Mouse (Mus musculus) Muller cell, postnatal 12 days (primary cell): ENCODE measurements at regions not wholly inside any gene's neighbourhood (a gene's known extent, or its start where the extent isn't known, plus 50 kb on each side); places are given as distances from the start of the nearest gene placed in this dataset.
A peak's percentile ranks its signal among the peaks of the same experiment; 100 is the strongest.

Source experiments
- DNase-seq: peaks from one replicate; pipeline ENCODE4 v3.0.0-alpha.2; 2015; ENCODE audit errors: inconsistent ontology term

DNA sequence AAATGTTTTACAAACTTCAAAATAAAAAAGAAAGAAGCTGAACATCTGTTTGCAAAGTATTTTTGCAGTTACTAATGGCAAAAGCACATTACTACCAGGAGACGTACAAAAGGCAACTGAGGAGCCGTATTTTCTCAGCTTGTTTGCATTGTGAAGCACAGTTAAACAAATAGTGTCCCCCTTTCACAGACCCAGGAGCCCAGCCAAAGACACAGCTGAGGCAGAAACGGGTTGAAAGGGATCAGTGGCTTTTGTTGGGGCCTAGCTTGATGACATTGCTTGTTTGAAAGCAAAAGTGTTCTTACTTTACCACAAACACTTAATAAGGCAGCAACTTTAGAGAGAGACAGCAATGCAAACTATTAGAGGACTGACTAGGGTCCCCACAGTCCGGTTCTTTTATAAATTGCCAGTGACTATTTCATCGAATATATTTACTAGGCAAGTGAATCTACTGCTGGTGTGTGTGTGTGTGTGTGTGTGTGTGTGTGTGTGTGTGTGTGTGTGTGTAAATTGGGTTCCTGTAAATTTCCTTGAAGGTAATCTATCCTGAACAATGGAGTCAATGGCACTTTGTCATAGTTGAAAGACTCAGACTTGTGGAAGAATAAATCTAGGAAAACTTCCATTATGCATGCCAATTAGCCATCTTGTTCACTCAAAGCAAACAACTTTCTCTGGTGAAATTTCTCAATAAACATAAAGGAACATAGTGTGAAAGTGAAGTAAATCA, 57.8 kb upstream of the Epha7 start:
- peak; percentile 2 for DNase-seq

DNA sequence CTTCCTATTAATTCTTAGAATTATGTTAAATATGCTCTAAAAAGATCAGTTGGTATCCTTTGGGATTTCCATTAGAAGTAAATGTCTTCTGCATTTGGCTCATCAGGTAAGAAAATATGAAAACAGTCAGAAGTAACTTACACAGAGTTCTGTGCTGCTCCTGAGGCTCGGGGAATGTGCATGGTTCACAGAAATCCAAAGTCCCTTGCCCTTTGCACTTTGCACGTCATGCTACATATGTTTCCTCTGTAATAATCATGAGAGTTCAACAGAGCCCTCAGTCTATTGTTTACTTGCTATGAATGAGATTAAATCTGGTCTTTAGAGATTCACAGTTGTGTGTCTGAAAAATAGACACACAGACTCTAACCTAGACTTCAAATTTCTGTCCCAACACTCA, 50.6 kb upstream of the Epha7 start:
- no peak for DNase-seq
